Mouse (Mus musculus): ENCODE results near the gene Il12rb2. TPM values are rescaled to one million over a fixed set of nuclear protein-coding genes. Genes with fewer than 3 reads are reported as not detected.

Gene Il12rb2
- polyA plus RNA-seq, 1 experiment: 0.20 TPM

DNA sequence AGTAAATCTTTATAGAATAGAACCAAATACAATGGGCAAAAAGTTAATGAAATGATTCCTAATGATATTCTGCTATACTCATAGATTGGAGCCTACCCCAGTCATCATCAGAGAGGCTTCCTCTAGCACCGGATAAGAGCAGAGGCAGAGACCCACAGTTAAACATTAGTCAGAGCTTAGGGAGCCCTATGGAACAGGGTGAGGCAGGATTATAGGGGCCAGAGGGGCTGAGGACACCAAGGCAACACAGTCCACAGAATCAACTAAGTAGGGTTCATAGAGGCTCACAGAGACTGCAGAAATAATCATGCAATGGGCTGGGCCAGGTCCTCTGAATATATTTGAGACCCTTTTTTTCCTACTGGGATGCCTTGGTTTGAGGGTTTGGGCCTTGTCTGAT is 61.3 kb downstream of the Il12rb2 start:
- Histone ChIP-seq H3K27me3 (replicated peaks; ENCODE audit: control insufficient read depth, insufficient read depth, low read length) (no peaks in the 10 kb centered on the region), H3K4me3 (ENCODE audit: insufficient read depth, low read depth, low read length) (no peak overlapping the region), H3K36me3 (ENCODE audit: control insufficient read depth, insufficient read depth, low read length) (no peaks in the 10 kb centered on the region), H3K4me1 (ENCODE audit: control insufficient read depth, insufficient read depth, low read length) (no peaks in the 10 kb centered on the region; the same call in 1 of the 2 replicates), H3K27ac (ENCODE audit: insufficient read depth, low read depth, low read length) (no peak overlapping the region)
- no peak for TF ChIP-seq CTCF (conservative IDR thresholded peaks at IDR 0.05; ENCODE audit: insufficient read depth, insufficient read length, low read depth, low read length)
- no peak for TF ChIP-seq POLR2A (IDR thresholded peaks at IDR 0.05; ENCODE audit: low read depth, low read length)
- DNase-seq: no peak
- 53% methylated on average over 1 of the region's 1 CpGs for WGBS

DNA sequence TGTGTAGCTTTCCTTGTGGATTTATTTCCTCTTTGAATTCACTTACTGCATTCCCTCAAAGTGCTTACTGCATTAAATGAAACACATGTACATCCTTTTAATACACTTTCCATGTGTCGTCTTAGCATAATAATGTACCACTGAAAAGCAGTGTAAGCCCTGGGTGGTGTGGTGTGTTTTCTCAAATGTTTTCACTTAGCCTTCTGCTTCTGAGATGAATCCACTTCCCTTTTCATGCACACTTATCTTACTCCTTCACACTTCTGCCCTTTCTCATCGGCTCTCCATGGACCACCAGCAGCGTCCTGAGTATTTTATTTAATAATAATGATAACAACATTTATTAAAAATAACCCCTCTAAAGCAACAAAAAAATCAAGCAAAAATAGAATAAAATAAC is 66.2 kb downstream of the Il12rb2 start:
- no peak for TF ChIP-seq POLR2A (IDR thresholded peaks at IDR 0.05; ENCODE audit: low read depth, low read length)
- TF ChIP-seq CTCF (conservative IDR thresholded peaks at IDR 0.05; ENCODE audit: insufficient read depth, insufficient read length, low read depth, low read length): no peak
- Histone ChIP-seq H3K27me3 (replicated peaks; ENCODE audit: control insufficient read depth, insufficient read depth, low read length) (no peaks in the 10 kb centered on the region), H3K27ac (ENCODE audit: insufficient read depth, low read depth, low read length) (no peak overlapping the region), H3K4me1 (ENCODE audit: control insufficient read depth, insufficient read depth, low read length) (no peaks in the 10 kb centered on the region), H3K4me3 (ENCODE audit: insufficient read depth, low read depth, low read length) (no peak overlapping the region), H3K36me3 (ENCODE audit: control insufficient read depth, insufficient read depth, low read length) (no peaks in the 10 kb centered on the region)
- no peak for DNase-seq
- WGBS: 89% methylated on average over 3 of the region's 3 CpGs

DNA sequence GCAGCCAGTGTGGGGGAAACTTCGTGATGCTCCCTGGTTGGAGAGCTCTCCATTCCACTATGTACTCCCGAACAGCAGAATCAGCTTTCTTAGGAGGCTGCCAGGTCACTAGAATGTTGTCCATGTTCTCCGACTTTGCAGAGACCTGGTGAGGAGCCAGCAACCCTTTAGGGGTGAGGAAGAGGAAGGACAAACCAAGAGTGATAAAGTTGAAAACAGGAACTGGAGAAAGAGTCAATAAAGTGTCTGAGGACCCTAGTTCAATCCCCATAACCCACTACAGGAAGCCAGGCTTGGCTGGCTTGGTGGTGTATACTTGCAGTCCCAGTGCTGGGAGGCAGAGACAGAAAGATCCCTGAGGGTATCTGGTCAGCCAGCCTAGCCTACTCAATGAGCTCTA is 67.0 kb downstream of the Il12rb2 start:
- no peak overlapping the region for H3K4me3 ChIP-seq (ENCODE audit: insufficient read depth, low read depth, low read length)
- no peak for TF ChIP-seq CTCF (conservative IDR thresholded peaks at IDR 0.05; ENCODE audit: insufficient read depth, insufficient read length, low read depth, low read length)
- TF ChIP-seq POLR2A (IDR thresholded peaks at IDR 0.05; ENCODE audit: low read depth, low read length): no peak
- H3K27ac ChIP-seq (ENCODE audit: insufficient read depth, low read depth, low read length): no peak overlapping the region

DNA sequence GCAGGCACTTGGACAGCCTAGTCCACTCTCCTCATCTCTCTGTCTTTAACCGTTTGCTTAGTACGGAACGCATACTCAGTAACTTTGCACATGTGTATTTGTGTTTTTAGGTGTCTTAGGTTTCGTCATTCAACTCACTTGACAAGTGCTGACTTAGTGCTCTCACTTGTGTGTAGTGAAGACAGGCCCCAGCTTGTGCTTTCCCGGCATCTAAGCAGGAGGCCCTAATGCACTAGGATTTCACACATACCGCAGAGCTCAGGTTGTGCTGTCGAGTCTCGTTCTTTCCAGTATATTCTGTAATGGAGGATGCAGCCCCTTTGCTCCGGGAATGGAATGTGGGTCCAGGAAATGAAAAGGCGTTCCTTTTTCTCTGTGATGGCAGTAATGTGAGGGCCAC is 72.8 kb downstream of the Il12rb2 start:
- DNase-seq: no peak
- H3K27ac ChIP-seq (ENCODE audit: insufficient read depth, low read depth, low read length): no peak overlapping the region

More for the DNA sequence above, 67.0 kb downstream of the Il12rb2 start:
- Histone ChIP-seq H3K36me3 (ENCODE audit: control insufficient read depth, insufficient read depth, low read length) (no peaks in the 10 kb centered on the region), H3K27me3 (replicated peaks; ENCODE audit: control insufficient read depth, insufficient read depth, low read length) (no peaks in the 10 kb centered on the region), H3K4me1 (ENCODE audit: control insufficient read depth, insufficient read depth, low read length) (no peaks in the 10 kb centered on the region)
- 73% methylated on average over 3 of the region's 3 CpGs for WGBS
- no peak for DNase-seq

DNA sequence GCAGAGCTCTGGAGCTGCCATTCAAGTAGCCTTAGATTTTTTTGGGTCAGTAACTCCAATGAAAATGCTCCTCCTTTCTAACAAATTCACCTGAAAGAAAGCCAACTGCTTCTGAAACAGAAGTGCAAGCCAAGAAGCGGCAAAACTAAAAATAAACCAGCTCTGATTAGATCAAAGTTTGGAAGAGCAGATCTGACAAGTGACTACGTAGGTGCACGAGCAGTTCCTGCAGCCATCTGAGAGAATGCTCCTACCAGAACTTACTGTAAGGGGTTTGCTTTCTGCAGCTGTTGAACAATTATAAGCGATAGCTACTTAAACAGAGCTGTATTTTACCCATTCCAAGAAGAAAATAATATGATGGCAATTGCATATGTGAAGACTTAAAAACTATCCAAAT is 73.5 kb downstream of the Il12rb2 start:
- WGBS: 58% methylated on average over 4 of the region's 4 CpGs
- TF ChIP-seq POLR2A (IDR thresholded peaks at IDR 0.05; ENCODE audit: low read depth, low read length) (no peak), CTCF (conservative IDR thresholded peaks at IDR 0.05; ENCODE audit: insufficient read depth, insufficient read length, low read depth, low read length) (no peak)
- Histone ChIP-seq H3K4me3 (ENCODE audit: insufficient read depth, low read depth, low read length) (no peak overlapping the region), H3K27ac (ENCODE audit: insufficient read depth, low read depth, low read length) (no peak overlapping the region), H3K36me3 (ENCODE audit: control insufficient read depth, insufficient read depth, low read length) (no peaks in the 10 kb centered on the region), H3K27me3 (replicated peaks; ENCODE audit: control insufficient read depth, insufficient read depth, low read length) (no peaks in the 10 kb centered on the region), H3K4me1 (ENCODE audit: control insufficient read depth, insufficient read depth, low read length) (peaks cover 5% of the 10 kb centered on the region)
- peak; percentile 41 for DNase-seq

More for the DNA sequence above, 72.8 kb downstream of the Il12rb2 start:
- Histone ChIP-seq H3K4me3 (ENCODE audit: insufficient read depth, low read depth, low read length) (no peak overlapping the region), H3K4me1 (ENCODE audit: control insufficient read depth, insufficient read depth, low read length) (peaks cover 5% of the 10 kb centered on the region), H3K27me3 (replicated peaks; ENCODE audit: control insufficient read depth, insufficient read depth, low read length) (no peaks in the 10 kb centered on the region), H3K36me3 (ENCODE audit: control insufficient read depth, insufficient read depth, low read length) (no peaks in the 10 kb centered on the region)
- 83% methylated on average over 10 of the region's 10 CpGs for WGBS
- no peak for TF ChIP-seq CTCF (conservative IDR thresholded peaks at IDR 0.05; ENCODE audit: insufficient read depth, insufficient read length, low read depth, low read length)
- no peak for TF ChIP-seq POLR2A (IDR thresholded peaks at IDR 0.05; ENCODE audit: low read depth, low read length)

DNA sequence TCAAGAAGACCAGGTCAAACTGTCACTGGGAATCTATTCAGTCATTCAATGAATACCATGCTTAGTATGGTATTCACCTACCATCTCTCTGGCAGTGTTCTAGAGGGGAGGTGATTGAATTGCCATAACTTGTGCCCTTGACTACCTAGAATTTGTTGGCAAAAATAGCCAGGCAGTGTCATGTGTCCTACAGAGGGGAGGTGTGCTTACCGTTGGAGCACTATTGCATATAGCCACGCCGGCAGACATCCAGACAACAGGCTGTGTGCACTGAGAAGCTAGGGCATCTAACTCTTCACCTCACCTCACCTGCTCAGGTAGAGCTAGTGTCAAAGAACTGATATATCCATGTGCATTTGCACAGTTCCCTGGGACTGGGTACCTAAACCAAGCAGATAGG is 74.8 kb downstream of the Il12rb2 start:
- no peak overlapping the region for H3K27ac ChIP-seq (ENCODE audit: insufficient read depth, low read depth, low read length)
- DNase-seq: no peak
- no peaks in the 10 kb centered on the region for H3K36me3 ChIP-seq (ENCODE audit: control insufficient read depth, insufficient read depth, low read length)
- no peak for TF ChIP-seq POLR2A (IDR thresholded peaks at IDR 0.05; ENCODE audit: low read depth, low read length)
- TF ChIP-seq CTCF (conservative IDR thresholded peaks at IDR 0.05; ENCODE audit: insufficient read depth, insufficient read length, low read depth, low read length): no peak
- WGBS: 80% methylated on average over 3 of the region's 3 CpGs
- H3K27me3 ChIP-seq (replicated peaks; ENCODE audit: control insufficient read depth, insufficient read depth, low read length): no peaks in the 10 kb centered on the region
- peaks cover 5% of the 10 kb centered on the region for H3K4me1 ChIP-seq (ENCODE audit: control insufficient read depth, insufficient read depth, low read length)
- H3K4me3 ChIP-seq (ENCODE audit: insufficient read depth, low read depth, low read length): no peak overlapping the region

DNA sequence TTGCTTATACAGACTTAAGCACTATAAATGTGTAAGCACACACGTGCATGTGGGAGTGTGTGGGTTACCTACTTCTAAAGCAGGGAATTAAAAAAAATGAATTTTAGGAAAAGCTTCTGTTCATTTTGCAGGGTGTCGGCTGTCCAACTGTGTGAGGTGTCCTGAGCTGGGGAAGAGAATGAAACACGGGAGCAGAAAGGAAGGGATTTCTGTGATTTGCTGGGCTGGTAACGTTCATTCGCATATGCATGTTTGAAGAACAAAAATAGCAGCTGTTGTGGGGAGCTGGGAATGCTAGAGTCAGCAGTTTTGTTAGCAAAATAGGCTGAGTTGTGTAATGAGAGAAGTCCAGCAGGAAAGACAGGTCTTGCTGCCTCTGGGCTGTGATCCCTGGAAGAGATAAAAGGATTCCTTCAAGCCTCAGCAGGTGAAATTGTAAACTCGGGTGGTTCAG is 75.3 kb downstream of the Il12rb2 start:
- TF ChIP-seq POLR2A (IDR thresholded peaks at IDR 0.05; ENCODE audit: low read depth, low read length) (no peak), CTCF (conservative IDR thresholded peaks at IDR 0.05; ENCODE audit: insufficient read depth, insufficient read length, low read depth, low read length) (no peak)

More for the DNA sequence above, 75.3 kb downstream of the Il12rb2 start:
- no peak overlapping the region for H3K4me3 ChIP-seq (ENCODE audit: insufficient read depth, low read depth, low read length)
- no peak overlapping the region for H3K27ac ChIP-seq (ENCODE audit: insufficient read depth, low read depth, low read length)
- no peaks in the 10 kb centered on the region for H3K36me3 ChIP-seq (ENCODE audit: control insufficient read depth, insufficient read depth, low read length)
- peak; percentile 51 for DNase-seq
- 20% methylated on average over 6 of the region's 6 CpGs for WGBS
- H3K4me1 ChIP-seq (ENCODE audit: control insufficient read depth, insufficient read depth, low read length): peaks cover 5% of the 10 kb centered on the region
- H3K27me3 ChIP-seq (replicated peaks; ENCODE audit: control insufficient read depth, insufficient read depth, low read length): no peaks in the 10 kb centered on the region
